Mouse (Mus musculus) testis, adult 2 months (tissue): ENCODE measurements around the gene Cenpb. TPM values are rescaled to one million over a fixed set of nuclear protein-coding genes. Genes with fewer than 3 reads are reported as not detected.
"Not testable (repeated sequence)": the region's sequence is repeated elsewhere in the genome, so short reads cannot be mapped to it uniquely, and the experiment has no call there.

Experiments
- H3K27ac ChIP-seq: fragments of 200-500 bp; 2 replicates; pipeline ENCODE4 v1.5.1; 2012; ENCODE audit warnings: low read depth, low read length; ENCODE audit not compliant: control insufficient read depth, insufficient read depth
- H3K27me3 ChIP-seq: fragments of 200-500 bp; 2 replicates; pipeline ENCODE4 v1.6.1; 2012; ENCODE audit warnings: mild to moderate bottlenecking, low read length, moderate library complexity; ENCODE audit not compliant: control insufficient read depth, insufficient read depth
- H3K36me3 ChIP-seq: fragments of 200-500 bp; 2 replicates; pipeline ENCODE4 v1.6.1; 2012; ENCODE audit warnings: mild to moderate bottlenecking, low read length; ENCODE audit not compliant: control insufficient read depth, insufficient read depth
- H3K4me1 ChIP-seq: fragments of 200-500 bp; 2 replicates; pipeline ENCODE4 v1.6.1; 2012; ENCODE audit warnings: low read length; ENCODE audit not compliant: control insufficient read depth, insufficient read depth
- H3K4me3 ChIP-seq: fragments of 200-500 bp; 2 replicates; pipeline ENCODE4 v1.5.1; 2012; ENCODE audit warnings: low read depth, mild to moderate bottlenecking, low read length, moderate library complexity, mixed read lengths; ENCODE audit not compliant: control insufficient read depth
- CTCF ChIP-seq: fragments of 200-500 bp; IDR thresholded peaks from 2 replicates; pipeline ENCODE4 v1.5.1; 2012; ENCODE audit warnings: low read depth, mild to moderate bottlenecking, inconsistent platforms, low read length, moderate library complexity; ENCODE audit not compliant: control insufficient read depth, insufficient read depth, insufficient replicate concordance
- POLR2A ChIP-seq: fragments of 200-500 bp; IDR thresholded peaks from 2 replicates; pipeline ENCODE4 v1.6.1; 2012; ENCODE audit warnings: low read depth, mild to moderate bottlenecking, inconsistent platforms, low read length, moderate library complexity; ENCODE audit not compliant: control insufficient read depth
- polyA plus RNA-seq: library from polyadenylated mRNA; depleted of rRNA; stranded (reverse); fragments of >200 nt; gene quantifications from 2 replicates; pipeline ENCODE4 v1.2.3, GENCODE M21; 2012; rRNA removed

The Cenpb gene
- 7.6 and 7.9 TPM in 2 replicates for polyA plus RNA-seq

GRCm38 (mm10) chr2:131179990-131180587 lies at the start of gene Cenpb:
Cenpb (minus strand) TSS chr2:131180067.
- Histone ChIP-seq H3K27me3 (no peaks in the 10 kb centered on the region), H3K4me1 (peaks cover 20% of the 10 kb centered on the region), H3K4me3 (peak within 1 kb of the TSS; percentile 85), H3K36me3 (no peaks in the 10 kb centered on the region), H3K27ac (peak within 1 kb of the TSS; percentile 67)
- no peak for TF ChIP-seq POLR2A
- TF ChIP-seq CTCF, result peak; percentile 42; the same call in 1 of the 2 replicates

- H3K27me3 ChIP-seq, result no peaks in the 10 kb centered on the region
- H3K27ac ChIP-seq, result no peak overlapping the region
- H3K4me1 ChIP-seq, result peaks cover 2% of the 10 kb centered on the region; the same call in 1 of the 2 replicates
- no peaks in the 10 kb centered on the region for H3K36me3 ChIP-seq
- no peak for TF ChIP-seq CTCF
- TF ChIP-seq POLR2A, result no peak
- H3K4me3 ChIP-seq, result no peak overlapping the region
Measured at GRCm38 (mm10) chr2:131227243-131227642, 47.4 kb upstream of the Cenpb start.

GRCm38 (mm10) chr2:131226669-131227068 lies 46.8 kb upstream of the Cenpb start:
- H3K27ac ChIP-seq, H3K4me1 ChIP-seq, H3K4me3 ChIP-seq: not testable (repeated sequence)

GRCm38 (mm10) chr2:131225178-131225577 lies 45.3 kb upstream of the Cenpb start:
- H3K4me3 ChIP-seq, result no peak overlapping the region
- H3K27ac ChIP-seq, result no peak overlapping the region
- no peaks in the 10 kb centered on the region for H3K27me3 ChIP-seq
- peaks cover 2% of the 10 kb centered on the region; the same call in 1 of the 2 replicates for H3K4me1 ChIP-seq
- TF ChIP-seq CTCF, result no peak
- no peak for TF ChIP-seq POLR2A
- H3K36me3 ChIP-seq, result no peaks in the 10 kb centered on the region

More at GRCm38 (mm10) chr2:131226669-131227068, 46.8 kb upstream of the Cenpb start:
- not testable (repeated sequence) for H3K27me3 ChIP-seq, H3K36me3 ChIP-seq

GRCm38 (mm10) chr2:131223569-131223968 lies 43.7 kb upstream of the Cenpb start:
- TF ChIP-seq CTCF, result no peak
- no peak for TF ChIP-seq POLR2A

GRCm38 (mm10) chr2:131222562-131222961 lies 42.7 kb upstream of the Cenpb start:
- Histone ChIP-seq H3K27me3 (no peaks in the 10 kb centered on the region), H3K36me3 (no peaks in the 10 kb centered on the region), H3K27ac (peak overlapping the region; percentile 7; the same call in 1 of the 2 replicates), H3K4me3 (no peak overlapping the region), H3K4me1 (peaks cover 2% of the 10 kb centered on the region; the same call in 1 of the 2 replicates)
- TF ChIP-seq POLR2A (no peak), CTCF (no peak)

More at GRCm38 (mm10) chr2:131223569-131223968, 43.7 kb upstream of the Cenpb start:
- H3K27ac ChIP-seq, result peak overlapping the region; percentile 68
- no peaks in the 10 kb centered on the region for H3K36me3 ChIP-seq
- no peak overlapping the region for H3K4me3 ChIP-seq
- H3K27me3 ChIP-seq, result no peaks in the 10 kb centered on the region
- peaks cover 2% of the 10 kb centered on the region; the same call in 1 of the 2 replicates for H3K4me1 ChIP-seq

GRCm38 (mm10) chr2:131221853-131222515 lies 42.1 kb upstream of the Cenpb start:
- H3K4me3 ChIP-seq, result no peak overlapping the region
- H3K36me3 ChIP-seq, result no peaks in the 10 kb centered on the region
- TF ChIP-seq CTCF (no peak), POLR2A (no peak)
- H3K27ac ChIP-seq, result no peak overlapping the region
- H3K4me1 ChIP-seq, result peaks cover 2% of the 10 kb centered on the region; the same call in 1 of the 2 replicates
- no peaks in the 10 kb centered on the region for H3K27me3 ChIP-seq

GRCm38 (mm10) chr2:131220030-131220429 lies 40.2 kb upstream of the Cenpb start:
- Histone ChIP-seq H3K27ac (no peak overlapping the region), H3K4me3 (no peak overlapping the region), H3K36me3 (no peaks in the 10 kb centered on the region), H3K27me3 (no peaks in the 10 kb centered on the region), H3K4me1 (peaks cover 2% of the 10 kb centered on the region; the same call in 1 of the 2 replicates)
- TF ChIP-seq POLR2A (no peak), CTCF (no peak)
